Mouse (Mus musculus): Measurements from ENCODE around the gene Gnat3. TPM values are rescaled to one million over a fixed set of nuclear protein-coding genes. Genes with fewer than 3 reads are reported as not detected.

Gene Gnat3
- polyA plus RNA-seq, 1 experiment: 0.46 TPM

- no peaks in the 10 kb centered on the region for H3K36me3 ChIP-seq (ENCODE audit: control insufficient read depth, insufficient read depth, low read length)
- no peak overlapping the region for H3K4me3 ChIP-seq (ENCODE audit: control insufficient read depth, insufficient read depth, low read length)
- DNase-seq: no peak
- H3K4me1 ChIP-seq (replicated peaks; ENCODE audit: control insufficient read depth, insufficient read depth, low read length): no peaks in the 10 kb centered on the region
- TF ChIP-seq CTCF (IDR thresholded peaks at IDR 0.05; ENCODE audit: borderline replicate concordance, control insufficient read depth, extremely low read depth, insufficient read depth, low read length, poor library complexity) (no peak), POLR2A (IDR thresholded peaks at IDR 0.05; ENCODE audit: control insufficient read depth, extremely low read depth, insufficient read depth, low read length, poor library complexity) (no peak)
- WGBS: 82% methylated on average over 4 of the region's 4 CpGs
- H3K27me3 ChIP-seq (ENCODE audit: control insufficient read depth, insufficient read depth, low read length): no peaks in the 10 kb centered on the region
- H3K27ac ChIP-seq (ENCODE audit: control insufficient read depth, insufficient read depth, low read length): no peak overlapping the region
Observed at GRCm38 (mm10) chr5:17982770-17983169, 20.4 kb downstream of the Gnat3 start.

GRCm38 (mm10) chr5:17984522-17984921 is 22.2 kb downstream of the Gnat3 start:
- Histone ChIP-seq H3K36me3 (ENCODE audit: control insufficient read depth, insufficient read depth, low read length) (no peaks in the 10 kb centered on the region), H3K4me1 (replicated peaks; ENCODE audit: control insufficient read depth, insufficient read depth, low read length) (no peaks in the 10 kb centered on the region), H3K27me3 (ENCODE audit: control insufficient read depth, insufficient read depth, low read length) (no peaks in the 10 kb centered on the region), H3K27ac (ENCODE audit: control insufficient read depth, insufficient read depth, low read length) (no peak overlapping the region), H3K4me3 (ENCODE audit: control insufficient read depth, insufficient read depth, low read length) (no peak overlapping the region)
- TF ChIP-seq POLR2A (IDR thresholded peaks at IDR 0.05; ENCODE audit: control insufficient read depth, extremely low read depth, insufficient read depth, low read length, poor library complexity): no peak
- no peak for TF ChIP-seq CTCF (IDR thresholded peaks at IDR 0.05; ENCODE audit: borderline replicate concordance, control insufficient read depth, extremely low read depth, insufficient read depth, low read length, poor library complexity)
- WGBS: 87% methylated on average over 3 of the region's 3 CpGs
- no peak for DNase-seq

DNA sequence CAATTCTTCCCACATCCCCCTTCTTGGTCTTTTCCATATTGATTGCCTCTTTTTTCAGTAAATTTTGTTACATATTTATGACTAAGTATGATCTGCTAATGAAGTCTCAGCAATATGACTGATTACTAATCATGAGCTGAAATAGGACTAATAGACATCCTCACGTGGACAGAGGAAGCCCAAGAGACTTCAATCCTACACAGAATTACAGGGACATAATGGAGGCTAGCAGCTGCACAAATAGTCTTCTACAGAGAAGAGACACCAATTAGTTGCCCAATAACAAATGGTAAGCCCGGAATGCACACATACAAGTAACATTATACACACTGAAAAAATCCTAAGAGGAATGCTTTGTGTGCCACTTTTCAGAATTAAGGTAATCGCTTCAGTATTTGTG is 24.3 kb downstream of the Gnat3 start:
- Histone ChIP-seq H3K27ac (ENCODE audit: control insufficient read depth, insufficient read depth, low read length) (no peak overlapping the region), H3K27me3 (ENCODE audit: control insufficient read depth, insufficient read depth, low read length) (no peaks in the 10 kb centered on the region), H3K4me3 (ENCODE audit: control insufficient read depth, insufficient read depth, low read length) (no peak overlapping the region), H3K4me1 (replicated peaks; ENCODE audit: control insufficient read depth, insufficient read depth, low read length) (no peaks in the 10 kb centered on the region), H3K36me3 (ENCODE audit: control insufficient read depth, insufficient read depth, low read length) (no peaks in the 10 kb centered on the region)
- no peak for DNase-seq
- 94% methylated on average over 3 of the region's 3 CpGs for WGBS
- TF ChIP-seq CTCF (IDR thresholded peaks at IDR 0.05; ENCODE audit: borderline replicate concordance, control insufficient read depth, extremely low read depth, insufficient read depth, low read length, poor library complexity) (no peak), POLR2A (IDR thresholded peaks at IDR 0.05; ENCODE audit: control insufficient read depth, extremely low read depth, insufficient read depth, low read length, poor library complexity) (no peak)

GRCm38 (mm10) chr5:17990618-17991017 is 28.3 kb downstream of the Gnat3 start:
- 91% methylated on average over 6 of the region's 6 CpGs for WGBS
- no peaks in the 10 kb centered on the region for H3K36me3 ChIP-seq (ENCODE audit: control insufficient read depth, insufficient read depth, low read length)
- no peak overlapping the region for H3K27ac ChIP-seq (ENCODE audit: control insufficient read depth, insufficient read depth, low read length)
- H3K4me1 ChIP-seq (replicated peaks; ENCODE audit: control insufficient read depth, insufficient read depth, low read length): no peaks in the 10 kb centered on the region
- no peaks in the 10 kb centered on the region for H3K27me3 ChIP-seq (ENCODE audit: control insufficient read depth, insufficient read depth, low read length)
- H3K4me3 ChIP-seq (ENCODE audit: control insufficient read depth, insufficient read depth, low read length): no peak overlapping the region
- no peak for TF ChIP-seq POLR2A (IDR thresholded peaks at IDR 0.05; ENCODE audit: control insufficient read depth, extremely low read depth, insufficient read depth, low read length, poor library complexity)
- no peak for DNase-seq

DNA sequence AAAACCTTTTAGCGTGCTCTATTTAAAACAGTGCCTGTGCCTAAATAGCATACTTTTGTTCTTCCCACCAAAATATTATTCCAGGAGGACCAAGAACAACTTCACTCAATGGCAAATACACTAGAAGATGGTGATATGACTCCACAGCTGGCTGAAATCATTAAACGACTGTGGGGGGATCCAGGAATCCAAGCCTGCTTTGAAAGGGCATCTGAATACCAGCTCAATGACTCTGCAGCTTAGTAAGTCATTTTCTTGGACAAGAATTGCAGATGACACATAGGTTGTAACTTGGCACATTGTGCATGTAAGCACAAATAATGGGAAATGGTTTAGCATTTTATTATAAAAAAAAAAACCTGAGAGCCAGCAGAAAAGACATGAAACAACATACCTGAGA is 37.2 kb downstream of the Gnat3 start:
- 87% methylated on average over 2 of the region's 2 CpGs for WGBS
- H3K27ac ChIP-seq (ENCODE audit: control insufficient read depth, insufficient read depth, low read length): no peak overlapping the region
- no peaks in the 10 kb centered on the region for H3K27me3 ChIP-seq (ENCODE audit: control insufficient read depth, insufficient read depth, low read length)
- H3K4me1 ChIP-seq (replicated peaks; ENCODE audit: control insufficient read depth, insufficient read depth, low read length): no peaks in the 10 kb centered on the region
- no peak for DNase-seq
- TF ChIP-seq POLR2A (IDR thresholded peaks at IDR 0.05; ENCODE audit: control insufficient read depth, extremely low read depth, insufficient read depth, low read length, poor library complexity) (no peak), CTCF (IDR thresholded peaks at IDR 0.05; ENCODE audit: borderline replicate concordance, control insufficient read depth, extremely low read depth, insufficient read depth, low read length, poor library complexity) (no peak)
- no peaks in the 10 kb centered on the region for H3K36me3 ChIP-seq (ENCODE audit: control insufficient read depth, insufficient read depth, low read length)
- no peak overlapping the region for H3K4me3 ChIP-seq (ENCODE audit: control insufficient read depth, insufficient read depth, low read length)

DNA sequence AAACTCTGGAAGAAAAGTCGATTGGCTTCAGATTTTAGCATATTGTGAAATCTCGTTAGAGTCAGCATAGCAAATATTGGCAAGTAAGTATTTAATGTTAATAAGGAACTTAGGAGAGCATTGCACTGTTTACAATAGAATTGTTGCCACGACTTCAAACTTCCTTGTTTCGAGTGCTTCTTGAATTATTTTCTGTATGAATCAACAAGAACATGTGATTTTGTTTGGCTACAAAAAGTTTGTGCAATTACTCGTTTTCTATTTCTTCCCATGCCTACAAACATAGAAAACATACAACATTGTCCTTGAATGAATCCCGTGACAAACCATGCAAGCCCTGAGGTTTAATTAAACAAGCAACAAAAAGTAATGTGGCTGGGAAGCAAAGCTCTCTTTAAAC is 37.8 kb downstream of the Gnat3 start:
- Histone ChIP-seq H3K36me3 (ENCODE audit: control insufficient read depth, insufficient read depth, low read length) (no peaks in the 10 kb centered on the region), H3K4me3 (ENCODE audit: control insufficient read depth, insufficient read depth, low read length) (no peak overlapping the region), H3K4me1 (replicated peaks; ENCODE audit: control insufficient read depth, insufficient read depth, low read length) (no peaks in the 10 kb centered on the region), H3K27me3 (ENCODE audit: control insufficient read depth, insufficient read depth, low read length) (no peaks in the 10 kb centered on the region), H3K27ac (ENCODE audit: control insufficient read depth, insufficient read depth, low read length) (no peak overlapping the region)
- no peak for TF ChIP-seq CTCF (IDR thresholded peaks at IDR 0.05; ENCODE audit: borderline replicate concordance, control insufficient read depth, extremely low read depth, insufficient read depth, low read length, poor library complexity)
- TF ChIP-seq POLR2A (IDR thresholded peaks at IDR 0.05; ENCODE audit: control insufficient read depth, extremely low read depth, insufficient read depth, low read length, poor library complexity): no peak
- DNase-seq: no peak
- 58% methylated on average over 6 of the region's 6 CpGs for WGBS

DNA sequence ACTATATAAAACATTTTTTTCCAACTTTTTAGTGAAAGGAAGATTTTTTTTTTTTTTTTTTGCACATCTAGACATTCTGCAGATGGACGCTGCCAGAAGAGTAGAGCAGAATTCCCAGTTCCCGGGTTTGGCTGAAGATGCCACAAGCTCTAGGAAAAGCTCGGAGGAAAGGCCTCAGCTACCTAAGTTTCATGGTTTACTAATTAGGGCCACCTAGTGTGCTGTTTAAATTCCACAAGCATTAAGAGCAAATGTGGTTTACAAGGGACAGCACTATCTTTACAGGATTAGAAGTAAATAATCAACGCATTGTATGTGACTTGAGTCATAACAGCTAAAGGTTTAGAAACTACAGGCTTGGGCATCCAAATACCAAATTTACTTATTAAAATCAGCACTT is 39.3 kb downstream of the Gnat3 start:
- WGBS: 88% methylated on average over 4 of the region's 4 CpGs
- H3K4me1 ChIP-seq (replicated peaks; ENCODE audit: control insufficient read depth, insufficient read depth, low read length): no peaks in the 10 kb centered on the region
- no peaks in the 10 kb centered on the region for H3K27me3 ChIP-seq (ENCODE audit: control insufficient read depth, insufficient read depth, low read length)
- no peaks in the 10 kb centered on the region for H3K36me3 ChIP-seq (ENCODE audit: control insufficient read depth, insufficient read depth, low read length)
- TF ChIP-seq POLR2A (IDR thresholded peaks at IDR 0.05; ENCODE audit: control insufficient read depth, extremely low read depth, insufficient read depth, low read length, poor library complexity): no peak
- TF ChIP-seq CTCF (IDR thresholded peaks at IDR 0.05; ENCODE audit: borderline replicate concordance, control insufficient read depth, extremely low read depth, insufficient read depth, low read length, poor library complexity): no peak
- no peak for DNase-seq
- H3K27ac ChIP-seq (ENCODE audit: control insufficient read depth, insufficient read depth, low read length): no peak overlapping the region
- no peak overlapping the region for H3K4me3 ChIP-seq (ENCODE audit: control insufficient read depth, insufficient read depth, low read length)
